Mouse (Mus musculus) E14TG2a.4 (cell line): ENCODE results near the gene Ciao2b.

Source experiments
- CTCF ChIP-seq: conservative IDR thresholded peaks from 2 replicates; pipeline ENCODE4 v1.5.1; 2014; ENCODE audit warnings: low read length
- POU5F1 ChIP-seq: IDR thresholded peaks from 2 replicates; pipeline ENCODE4 v1.6.1; 2014; ENCODE audit warnings: low read length, borderline replicate concordance

- TF ChIP-seq CTCF, result no peak
- TF ChIP-seq POU5F1, result no peak
These were observed 9.8 kb downstream of the Ciao2b start for GRCm38 (mm10) chr8:104631975-104632374.
